Mouse (Mus musculus): ENCODE data around the gene Aip.
"Not testable (repeated sequence)": the region's sequence is repeated elsewhere in the genome, so short reads cannot be mapped to it uniquely, and the experiment has no call there.

Gene Aip

GRCm38 (mm10) chr19:4066877-4067276 is 58.8 kb downstream of the Aip start:
- DNase-seq (ENCODE audit: low read depth in 2 of 2, low spot score in 2 of 2) = no peak

GRCm38 (mm10) chr19:4066280-4066679 is 59.4 kb downstream of the Aip start:
- DNase-seq (ENCODE audit: low read depth in 2 of 2, low spot score in 2 of 2) = no peak

- not testable (repeated sequence) for DNase-seq (ENCODE audit: low read depth in 2 of 2, low spot score in 2 of 2)
Measured at GRCm38 (mm10) chr19:4064501-4064900, 61.2 kb downstream of the Aip start.
